26 mouse cellular contexts compared by ENCODE assay signal in the genomic region with DNA sequence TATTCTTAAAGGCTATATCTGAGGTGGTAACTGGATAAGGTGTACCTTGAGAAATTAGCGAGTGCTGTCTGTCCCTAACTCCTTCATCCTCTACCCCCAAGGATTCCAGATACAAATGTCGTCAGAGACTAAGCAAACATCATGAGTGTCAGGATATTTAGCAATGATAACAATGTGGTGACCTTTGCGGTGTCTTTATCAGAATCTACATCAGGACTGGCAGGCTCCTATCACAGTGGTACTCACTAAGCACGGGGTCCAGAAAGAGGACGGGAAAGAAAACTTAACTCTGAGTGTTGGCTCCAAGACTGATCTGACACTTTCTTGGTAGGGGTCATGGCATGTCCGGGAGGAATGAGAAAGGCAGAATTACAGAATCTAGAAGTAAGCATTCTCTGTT. TPM values are rescaled to one million over a fixed set of nuclear protein-coding genes. Genes with fewer than 3 reads are reported as not detected.
"Had no signal": no experiment of that assay in that cellular context is flagged by ENCODE, and none has a peak within 500 bp of the region (broad histone marks: within the 10 kb centered on the region; RNA-seq: fewer than 3 reads in every experiment).

No protein-coding gene starts in this region.

- H3K27me3 ChIP-seq: kidney, embryonic 15.5 days; limb, embryonic 12.5 days; limb, embryonic 15.5 days; liver, embryonic 15.5 days; midbrain, embryonic 12.5 days; midbrain, embryonic 15.5 days; neural tube, embryonic 13.5 days had no signal

- H3K27ac ChIP-seq: kidney, embryonic 15.5 days; limb, embryonic 12.5 days; limb, embryonic 15.5 days; liver, embryonic 15.5 days; midbrain, embryonic 12.5 days; midbrain, embryonic 15.5 days; neural tube, embryonic 13.5 days; stomach, postnatal 0 days had no signal

- H3K4me3 ChIP-seq: kidney, embryonic 15.5 days; limb, embryonic 12.5 days; limb, embryonic 15.5 days; liver, embryonic 15.5 days; midbrain, embryonic 12.5 days; midbrain, embryonic 15.5 days; neural tube, embryonic 13.5 days had no signal

- ATAC-seq: midbrain, embryonic 15.5 days had no signal

- DNase-seq: kidney, adult 11 months; kidney, adult 8-10 months; kidney, postnatal 10 days; kidney, postnatal 36 days; left cerebral cortex, postnatal 4 days; lung, adult 2 months; lung, postnatal 14 days; lung, postnatal 4 days; retina, postnatal 1 day; right cerebral cortex, postnatal 25 days; spleen, adult 18-20 months; thymus, adult 2 months; thymus, postnatal 14 days had no signal

- H3K9ac ChIP-seq: kidney, embryonic 15.5 days; limb, embryonic 12.5 days; limb, embryonic 15.5 days; liver, embryonic 15.5 days; midbrain, embryonic 12.5 days; midbrain, embryonic 15.5 days; neural tube, embryonic 13.5 days had no signal

- H3K36me3 ChIP-seq: kidney, embryonic 15.5 days; limb, embryonic 12.5 days; limb, embryonic 15.5 days; liver, embryonic 15.5 days; midbrain, embryonic 12.5 days; midbrain, embryonic 15.5 days; neural tube, embryonic 13.5 days had no signal

- H3K4me1 ChIP-seq: limb, embryonic 12.5 days; limb, embryonic 15.5 days; liver, embryonic 15.5 days; midbrain, embryonic 12.5 days; midbrain, embryonic 15.5 days; neural tube, embryonic 13.5 days had no signal

RNA-seq across cellular contexts. Expression of a gene that starts 19.0 kb away (rescaled TPM):
- total RNA-seq: layer of hippocampus, adult 8-10 months; layer of hippocampus, postnatal 14 days; left cerebral cortex, adult 8-10 months; left cerebral cortex, postnatal 14 days had no signal
- polyA plus RNA-seq: limb, embryonic 12.5 days; midbrain, embryonic 12.5 days; midbrain, embryonic 15.5 days; neural tube, embryonic 13.5 days; stomach, embryonic 14.5 days had no signal
